Mouse (Mus musculus): ENCODE data around the gene Hoxa1.

DNA sequence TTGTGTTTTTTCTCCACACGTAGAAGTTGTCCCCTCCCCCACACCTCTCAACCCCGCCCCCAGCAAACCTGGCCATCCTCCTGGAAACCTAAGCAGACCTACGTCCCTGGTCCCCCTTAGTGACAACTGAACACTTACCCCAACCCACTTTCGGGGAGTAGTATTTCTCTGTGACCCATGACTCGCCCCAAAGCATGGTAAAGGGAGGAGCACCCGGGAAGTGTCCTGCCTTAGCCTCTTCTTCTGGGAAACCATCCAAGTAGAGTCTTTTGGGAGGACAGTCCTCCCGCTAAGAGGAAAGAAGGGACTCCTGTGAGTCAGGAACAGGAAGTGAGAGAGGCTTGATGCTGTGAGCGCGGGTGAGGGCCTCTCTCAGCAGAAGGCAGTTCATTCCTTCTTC lies 1.9 kb upstream of the Hoxa1 start:
- TF ChIP-seq GATA1 (IDR thresholded peaks at IDR 0.05; ENCODE audit: borderline replicate concordance, low read length): no peak
- no peak for TF ChIP-seq FLI1 (IDR thresholded peaks at IDR 0.05; ENCODE audit: low read length)
